Mouse (Mus musculus): Measurements from ENCODE around the gene Nos1.
A peak's percentile ranks its signal among the peaks of the same experiment; 100 is the strongest.

Nos1 gene

DNA sequence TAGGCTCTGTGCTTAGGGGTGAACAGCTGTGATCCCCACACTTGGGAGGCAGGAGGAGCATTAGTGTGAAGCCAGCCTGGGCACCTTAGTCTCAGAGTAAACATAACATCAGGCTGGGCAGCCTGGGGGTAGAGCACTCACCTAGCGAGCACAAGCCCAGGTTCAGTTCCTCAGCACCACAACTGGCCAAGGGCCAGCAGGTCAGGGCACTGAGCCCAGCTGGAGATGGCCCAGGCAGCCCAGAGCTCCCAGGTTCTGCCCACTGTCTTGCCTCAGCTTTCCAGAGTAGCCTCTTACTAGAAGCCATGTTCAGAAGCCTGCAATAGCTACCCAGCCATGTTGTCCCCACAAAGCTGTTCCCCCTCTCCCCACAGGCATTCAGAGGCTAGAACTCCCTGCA is 224.9 kb downstream of the Nos1 start:
- peak; percentile 72 to 81 for DNase-seq

DNA sequence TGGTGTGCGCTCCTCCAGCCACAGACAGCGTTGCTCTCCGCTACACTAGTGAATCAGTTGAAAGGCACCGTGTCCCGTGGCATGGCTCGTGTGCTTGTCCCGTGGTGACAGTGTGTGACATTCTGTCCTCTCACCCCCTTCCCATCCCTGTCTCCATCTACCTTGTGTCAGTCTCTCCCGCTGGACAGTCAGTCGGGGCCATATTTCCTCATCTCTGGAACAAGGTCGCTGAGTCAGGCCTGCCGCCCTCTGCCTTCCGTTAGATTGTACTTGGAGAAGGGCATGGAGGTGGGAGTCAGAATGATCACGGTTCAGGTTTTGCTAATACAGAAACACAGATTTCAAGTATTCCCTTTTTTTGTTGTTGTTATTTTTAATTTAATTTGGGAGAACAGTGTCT is 227.5 kb downstream of the Nos1 start:
- DNase-seq, result no peak

All from cerebellum, adult 18-20 months (tissue).